Mouse (Mus musculus) lung, embryonic 15.5 days (tissue): ENCODE measurements around the gene Fndc5. TPM values are rescaled to one million over a fixed set of nuclear protein-coding genes. Genes with fewer than 3 reads are reported as not detected.

Experiments used
- ATAC-seq: fragments of 200-750 bp; cut with Nextera tagmentation; 2 replicates; pipeline ENCODE4 v1.8.0; 2017; ENCODE audit warnings: moderate number of reproducible peaks, borderline replicate concordance; ENCODE audit not compliant: low FRiP score, low TSS enrichment; ENCODE audit errors: extremely low read depth
- H3K27ac ChIP-seq: fragments of 300-500 bp; sonication (generic); 2 replicates; pipeline ENCODE4 v1.5.1; 2015; ENCODE audit warnings: moderate library complexity, mild to moderate bottlenecking, inconsistent platforms
- H3K27me3 ChIP-seq: fragments of 300-500 bp; sonication (generic); 2 replicates; pipeline ENCODE4 v1.6.1; 2015; ENCODE audit warnings: inconsistent platforms
- H3K36me3 ChIP-seq: fragments of 300-500 bp; sonication (generic); 2 replicates; pipeline ENCODE4 v1.6.1; 2015; ENCODE audit warnings: inconsistent platforms
- H3K4me1 ChIP-seq: fragments of 300-500 bp; sonication (generic); 2 replicates; pipeline ENCODE4 v1.6.1; 2015; ENCODE audit warnings: inconsistent platforms
- H3K4me2 ChIP-seq: fragments of 300-500 bp; sonication (generic); 2 replicates; pipeline ENCODE4 v1.6.1; 2015; ENCODE audit warnings: inconsistent platforms, mild to moderate bottlenecking, moderate library complexity
- H3K4me3 ChIP-seq: fragments of 300-500 bp; sonication (generic); 2 replicates; pipeline ENCODE4 v1.5.1; 2015; ENCODE audit warnings: mild to moderate bottlenecking, inconsistent platforms
- H3K9ac ChIP-seq: fragments of 300-500 bp; sonication (generic); 2 replicates; pipeline ENCODE4 v1.6.1; 2015; ENCODE audit warnings: inconsistent platforms
- H3K9me3 ChIP-seq: fragments of 300-500 bp; sonication (generic); 2 replicates; pipeline ENCODE4 v1.6.1; 2016; ENCODE audit warnings: inconsistent platforms
- WGBS: fragments of 180-500 bp; shearing (Covaris S2); methylation state at CpG from one replicate; pipeline ENCODE4 v1.1.7; 2015; 5-methylcytosine and 5-hydroxymethylcytosine counted together
- polyA plus RNA-seq: library from polyadenylated mRNA; unstranded; fragments of >200 nt; fragmentation: Nextera tagmentation; extraction: Ambion mirVana; gene quantifications from 2 replicates; pipeline ENCODE4 v1.2.1, GENCODE M21; 2015

Fndc5 gene
- polyA plus RNA-seq, 1 experiment from 2014 or later = 3.7 TPM

- Histone ChIP-seq H3K36me3 (no peaks in the 10 kb centered on the region), H3K4me2 (peak overlapping the region; percentile 41), H3K9me3 (no peaks in the 10 kb centered on the region), H3K4me1 (peaks cover 22% of the 10 kb centered on the region), H3K4me3 (peak overlapping the region; percentile 7; the same call in 1 of the 2 replicates), H3K27me3 (peaks cover 12% of the 10 kb centered on the region; the same call in 1 of the 2 replicates), H3K27ac (peak overlapping the region; percentile 34; the same call in 1 of the 2 replicates), H3K9ac (no peak overlapping the region)
- WGBS = 36% methylated on average over 13 of the region's 13 CpGs
- ATAC-seq = 0 out of 2 replicates have a peak, but pooled peaks have one; percentile 17
Measured at GRCm38 (mm10) chr4:129112231-129112630, 24.6 kb upstream of the Fndc5 start.

DNA sequence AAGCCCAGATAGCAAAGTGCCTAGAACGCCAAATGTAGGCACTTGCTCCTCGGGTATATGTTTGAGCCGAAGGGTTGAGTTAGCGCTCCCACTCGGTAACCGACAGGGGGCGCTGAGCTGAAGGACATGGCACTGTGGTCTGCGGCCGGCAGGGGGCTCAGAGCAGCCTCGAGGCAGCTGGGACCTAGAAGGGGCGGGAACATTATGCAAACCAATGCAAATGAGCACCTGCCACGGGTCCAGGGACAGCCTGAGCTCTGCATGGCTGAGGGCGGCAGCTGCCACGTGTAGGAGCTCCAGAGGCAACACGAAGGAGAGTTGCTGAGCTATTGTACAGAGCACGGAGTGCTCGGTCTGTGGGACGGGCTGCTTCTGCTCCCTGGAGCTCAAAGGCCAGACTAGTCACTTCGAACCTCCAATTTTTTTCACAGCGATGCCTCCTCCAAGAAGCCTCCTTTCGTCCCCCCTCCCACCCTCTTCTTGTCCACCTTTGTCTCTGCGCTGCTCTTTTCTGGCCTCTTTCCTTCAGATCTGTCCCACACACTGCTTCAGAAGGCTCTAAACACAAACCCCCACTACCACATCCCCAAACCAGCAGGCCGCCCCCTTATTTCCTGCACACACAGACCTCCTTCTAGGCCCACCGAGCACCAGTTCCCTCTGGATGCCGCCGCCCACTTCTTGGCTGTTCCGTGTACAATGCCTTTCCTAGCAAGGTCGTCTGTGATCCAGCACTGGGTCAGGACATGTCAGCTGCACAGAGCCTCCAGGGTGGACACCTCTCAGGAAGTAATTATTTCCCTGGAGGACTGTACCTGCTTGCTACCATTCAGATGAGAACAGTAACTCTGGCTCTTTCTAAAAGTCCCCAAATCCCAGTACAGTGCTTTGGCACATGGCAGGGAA lies 23.5 kb upstream of the Fndc5 start:
- no peak overlapping the region for H3K4me3 ChIP-seq
- peaks cover 15% of the 10 kb centered on the region for H3K27me3 ChIP-seq
- ATAC-seq = peak; percentile 62; the same call in 1 of the 2 replicates
- no peaks in the 10 kb centered on the region for H3K9me3 ChIP-seq
- no peak overlapping the region for H3K9ac ChIP-seq
- no peaks in the 10 kb centered on the region for H3K36me3 ChIP-seq
- 31% methylated on average over 28 of the region's 28 CpGs for WGBS
- peaks cover 16% of the 10 kb centered on the region for H3K4me1 ChIP-seq
- H3K27ac ChIP-seq = no peak overlapping the region
- peak overlapping the region; percentile 41; the same call in 1 of the 2 replicates for H3K4me2 ChIP-seq

- no peak overlapping the region for H3K4me2 ChIP-seq
Measured at GRCm38 (mm10) chr4:129116703-129117102, 20.1 kb upstream of the Fndc5 start.

GRCm38 (mm10) chr4:129117720-129118510 lies 18.9 kb upstream of the Fndc5 start:
- Histone ChIP-seq H3K9ac (no peak overlapping the region), H3K4me2 (no peak overlapping the region), H3K27me3 (peaks cover 56% of the 10 kb centered on the region), H3K9me3 (no peaks in the 10 kb centered on the region), H3K4me3 (no peak overlapping the region), H3K27ac (no peak overlapping the region), H3K36me3 (no peaks in the 10 kb centered on the region), H3K4me1 (peaks cover 10% of the 10 kb centered on the region)
- 81% methylated on average over 14 of the region's 14 CpGs for WGBS
- ATAC-seq = no peak

More at GRCm38 (mm10) chr4:129116703-129117102, 20.1 kb upstream of the Fndc5 start:
- ATAC-seq = no peak
- Histone ChIP-seq H3K27ac (no peak overlapping the region), H3K9me3 (no peaks in the 10 kb centered on the region), H3K4me3 (no peak overlapping the region), H3K27me3 (peaks cover 46% of the 10 kb centered on the region), H3K36me3 (no peaks in the 10 kb centered on the region), H3K9ac (no peak overlapping the region), H3K4me1 (peaks cover 22% of the 10 kb centered on the region)
- 92% methylated on average over 8 of the region's 8 CpGs for WGBS

DNA sequence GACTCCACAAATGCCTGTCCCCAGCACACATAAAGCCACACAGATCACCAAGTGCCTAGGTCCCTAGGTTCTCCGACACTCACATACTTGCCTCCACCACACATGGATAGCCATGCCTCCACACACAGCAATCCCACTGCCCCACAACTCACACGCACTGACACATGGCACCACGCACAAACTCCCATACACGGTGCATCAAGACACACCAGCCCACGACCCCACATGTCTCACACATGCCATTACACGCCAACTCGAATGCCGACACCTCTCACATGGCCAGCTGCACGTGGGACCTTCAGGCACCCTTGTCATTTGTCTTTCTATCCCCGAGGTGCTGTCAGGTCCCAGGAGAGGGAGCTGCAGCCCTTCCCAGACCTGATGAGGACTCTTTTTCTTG lies 17.1 kb upstream of the Fndc5 start:
- no peaks in the 10 kb centered on the region for H3K9me3 ChIP-seq
- peaks cover 61% of the 10 kb centered on the region for H3K27me3 ChIP-seq
- no peak overlapping the region for H3K4me2 ChIP-seq
- 65% methylated on average over 10 of the region's 10 CpGs for WGBS
- ATAC-seq = no peak
- H3K36me3 ChIP-seq = no peaks in the 10 kb centered on the region
- peaks cover 11% of the 10 kb centered on the region for H3K4me1 ChIP-seq
- H3K27ac ChIP-seq = no peak overlapping the region
- no peak overlapping the region for H3K9ac ChIP-seq
- no peak overlapping the region for H3K4me3 ChIP-seq

- peaks cover 72% of the 10 kb centered on the region for H3K27me3 ChIP-seq
- 2% methylated on average over 50 of the region's 59 CpGs for WGBS
- peak overlapping the region; percentile 44 for H3K4me3 ChIP-seq
- peak overlapping the region; percentile 91 for H3K4me2 ChIP-seq
- H3K36me3 ChIP-seq = no peaks in the 10 kb centered on the region
- peaks cover 22% of the 10 kb centered on the region for H3K4me1 ChIP-seq
- no peaks in the 10 kb centered on the region for H3K9me3 ChIP-seq
- H3K27ac ChIP-seq = no peak overlapping the region
- peak; percentile 60; the same call in 1 of the 2 replicates for ATAC-seq
- H3K9ac ChIP-seq = no peak overlapping the region
Measured at GRCm38 (mm10) chr4:129120520-129121445, 16.0 kb upstream of the Fndc5 start.

DNA sequence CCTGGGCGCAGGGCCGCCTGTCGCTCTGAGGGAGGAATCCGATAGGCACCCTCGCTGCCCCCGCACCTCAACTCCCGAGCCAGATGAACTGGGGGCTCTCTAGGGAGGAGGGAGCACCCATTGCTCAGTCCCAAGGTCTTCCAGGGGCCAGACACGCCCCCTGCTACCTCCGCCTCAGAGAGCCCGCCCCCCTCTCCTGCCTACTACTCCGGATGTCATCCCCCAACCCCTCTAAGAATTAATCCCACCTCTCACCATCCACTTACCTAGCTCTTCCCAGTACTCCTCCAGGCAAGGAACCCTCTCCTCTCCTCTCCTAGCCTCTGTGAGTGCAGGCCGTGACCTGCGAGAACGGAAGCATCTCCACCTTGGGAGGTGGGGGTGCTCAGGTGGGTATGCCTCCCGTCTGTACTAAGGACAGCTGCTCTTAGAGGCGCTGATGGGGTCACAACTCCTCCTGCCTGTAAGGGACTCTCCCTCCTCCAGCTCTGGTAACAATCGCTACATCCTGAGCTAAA lies 15.2 kb upstream of the Fndc5 start, which contains the start of gene Hpca:
TSS of gene Hpca (minus strand) at position 468 of the 518 bp plus-strand sequence.
- no peak for ATAC-seq
- Histone ChIP-seq H3K9me3 (no peaks in the 10 kb centered on the region), H3K9ac (no peak within 1 kb of the TSS), H3K4me1 (peaks cover 30% of the 10 kb centered on the region), H3K4me3 (peak within 1 kb of the TSS; percentile 44), H3K36me3 (no peaks in the 10 kb centered on the region), H3K27ac (no peak within 1 kb of the TSS), H3K27me3 (peaks cover 80% of the 10 kb centered on the region), H3K4me2 (peak within 1 kb of the TSS; percentile 91)
- 3% methylated on average over 17 of the region's 17 CpGs for WGBS

- no peak overlapping the region for H3K4me3 ChIP-seq
- H3K4me1 ChIP-seq = peaks cover 30% of the 10 kb centered on the region
- no peak overlapping the region for H3K27ac ChIP-seq
- no peaks in the 10 kb centered on the region for H3K36me3 ChIP-seq
- no peak for ATAC-seq
- no peak overlapping the region for H3K9ac ChIP-seq
- H3K9me3 ChIP-seq = no peaks in the 10 kb centered on the region
- peaks cover 83% of the 10 kb centered on the region for H3K27me3 ChIP-seq
- WGBS = 20% methylated on average over 9 of the region's 9 CpGs
- no peak overlapping the region for H3K4me2 ChIP-seq
Measured at GRCm38 (mm10) chr4:129122107-129122506, 14.7 kb upstream of the Fndc5 start.

DNA sequence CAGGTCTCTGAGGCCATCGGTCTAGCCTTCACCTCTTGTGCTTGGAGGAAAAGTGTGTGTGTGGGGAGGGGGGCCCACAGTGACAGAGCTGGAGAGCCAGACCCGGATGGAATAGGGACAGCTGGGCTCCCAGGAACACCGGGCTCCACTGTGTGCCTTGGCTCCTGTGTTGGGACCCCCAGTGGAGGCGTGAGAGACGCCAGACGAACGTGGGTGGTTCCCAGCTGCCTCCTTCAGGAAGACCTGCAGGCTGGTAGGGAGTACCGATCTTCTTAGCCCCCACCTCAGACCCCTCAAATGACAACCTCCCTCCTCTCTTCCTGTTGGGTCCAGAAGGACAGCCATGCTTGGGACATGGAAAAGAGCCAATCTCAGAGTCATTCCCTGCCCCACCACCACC lies 14.1 kb upstream of the Fndc5 start:
- H3K27ac ChIP-seq = no peak overlapping the region
- H3K4me3 ChIP-seq = no peak overlapping the region
- no peak overlapping the region for H3K4me2 ChIP-seq
- ATAC-seq = no peak
- peaks cover 83% of the 10 kb centered on the region for H3K27me3 ChIP-seq
- H3K4me1 ChIP-seq = peaks cover 30% of the 10 kb centered on the region
- no peaks in the 10 kb centered on the region for H3K36me3 ChIP-seq
- H3K9ac ChIP-seq = no peak overlapping the region
- no peaks in the 10 kb centered on the region for H3K9me3 ChIP-seq
- 19% methylated on average over 8 of the region's 8 CpGs for WGBS

DNA sequence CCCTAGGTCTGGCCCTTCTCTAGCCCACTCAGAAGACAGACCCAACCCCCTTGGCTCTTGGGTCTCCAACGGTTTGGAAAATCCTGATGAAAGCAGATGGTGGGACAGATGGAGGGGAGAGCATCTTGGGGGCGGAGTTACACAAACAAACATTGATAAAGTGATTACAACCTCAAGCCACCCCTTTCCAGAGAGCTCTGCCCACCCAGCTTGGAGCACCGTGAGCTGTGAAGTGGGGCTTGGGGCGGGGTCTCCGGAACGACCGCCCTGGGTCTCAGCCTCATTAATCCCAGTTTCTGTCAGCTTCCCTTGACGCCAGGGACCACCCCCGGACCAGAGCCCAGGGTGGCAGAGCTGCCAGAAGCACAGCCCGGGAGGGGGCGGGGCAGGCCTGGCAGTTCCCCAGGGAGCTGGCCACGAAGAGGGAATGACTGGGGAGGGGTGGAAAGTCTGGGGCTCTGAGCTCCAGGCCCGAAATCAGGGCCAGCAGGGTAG lies 12.1 kb upstream of the Fndc5 start:
- peaks cover 31% of the 10 kb centered on the region for H3K4me1 ChIP-seq
- peak overlapping the region; percentile 81 for H3K27ac ChIP-seq
- ATAC-seq = peak; percentile 36
- H3K4me2 ChIP-seq = peak overlapping the region; percentile 45
- H3K4me3 ChIP-seq = peak overlapping the region; percentile 23; the same call in 1 of the 2 replicates
- H3K9ac ChIP-seq = no peak overlapping the region
- 3% methylated on average over 13 of the region's 13 CpGs for WGBS
- no peaks in the 10 kb centered on the region for H3K9me3 ChIP-seq
- H3K27me3 ChIP-seq = peaks cover 66% of the 10 kb centered on the region
- H3K36me3 ChIP-seq = no peaks in the 10 kb centered on the region
